Mouse (Mus musculus): ENCODE data around the gene Serpinb2. TPM values are rescaled to one million over a fixed set of nuclear protein-coding genes. Genes with fewer than 3 reads are reported as not detected.

Serpinb2 gene
- polyA plus RNA-seq (2012; rRNA removed): 0.05 TPM in 2 replicates

GRCm38 (mm10) chr1:107511252-107511651, at the start of gene Serpinb2:
TSS of gene Serpinb2 (plus strand) at chr1:107511423.
- H3K27ac ChIP-seq (ENCODE audit: insufficient read depth, low read depth, low read length): no peak within 1 kb of the TSS
- H3K27me3 ChIP-seq (ENCODE audit: control insufficient read depth, insufficient read depth, low read length): no peaks in the 10 kb centered on the region
- H3K4me1 ChIP-seq (ENCODE audit: control insufficient read depth, insufficient read depth, insufficient read length, low read length): no peaks in the 10 kb centered on the region
- no peak for TF ChIP-seq CTCF (IDR thresholded peaks at IDR 0.05; ENCODE audit: extremely low read depth, insufficient read length, insufficient replicate concordance, low read depth, low read length)
- TF ChIP-seq POLR2A (IDR thresholded peaks at IDR 0.05; ENCODE audit: low read depth, low read length): no peak
- WGBS: 70% methylated on average over 5 of the region's 5 CpGs
- H3K36me3 ChIP-seq (ENCODE audit: control insufficient read depth, insufficient read depth, low read length): no peaks in the 10 kb centered on the region
- no peak within 1 kb of the TSS for H3K4me3 ChIP-seq (ENCODE audit: low read depth, low read length)

GRCm38 (mm10) chr1:107479909-107480308, 31.3 kb upstream of the Serpinb2 start:
- Histone ChIP-seq H3K4me3 (ENCODE audit: low read depth, low read length) (no peak overlapping the region), H3K4me1 (ENCODE audit: control insufficient read depth, insufficient read depth, insufficient read length, low read length) (no peaks in the 10 kb centered on the region), H3K36me3 (ENCODE audit: control insufficient read depth, insufficient read depth, low read length) (no peaks in the 10 kb centered on the region), H3K27me3 (ENCODE audit: control insufficient read depth, insufficient read depth, low read length) (no peaks in the 10 kb centered on the region), H3K27ac (ENCODE audit: insufficient read depth, low read depth, low read length) (no peak overlapping the region)
- TF ChIP-seq CTCF (IDR thresholded peaks at IDR 0.05; ENCODE audit: extremely low read depth, insufficient read length, insufficient replicate concordance, low read depth, low read length) (no peak), POLR2A (IDR thresholded peaks at IDR 0.05; ENCODE audit: low read depth, low read length) (no peak)

GRCm38 (mm10) chr1:107481452-107481851, 29.8 kb upstream of the Serpinb2 start:
- Histone ChIP-seq H3K27ac (ENCODE audit: insufficient read depth, low read depth, low read length) (no peak overlapping the region), H3K27me3 (ENCODE audit: control insufficient read depth, insufficient read depth, low read length) (no peaks in the 10 kb centered on the region), H3K4me1 (ENCODE audit: control insufficient read depth, insufficient read depth, insufficient read length, low read length) (no peaks in the 10 kb centered on the region), H3K4me3 (ENCODE audit: low read depth, low read length) (no peak overlapping the region), H3K36me3 (ENCODE audit: control insufficient read depth, insufficient read depth, low read length) (no peaks in the 10 kb centered on the region)
- TF ChIP-seq CTCF (IDR thresholded peaks at IDR 0.05; ENCODE audit: extremely low read depth, insufficient read length, insufficient replicate concordance, low read depth, low read length): no peak
- no peak for TF ChIP-seq POLR2A (IDR thresholded peaks at IDR 0.05; ENCODE audit: low read depth, low read length)
- WGBS: 15% methylated on average over 11 of the region's 11 CpGs

- no peak overlapping the region for H3K4me3 ChIP-seq (ENCODE audit: low read depth, low read length)
- no peaks in the 10 kb centered on the region for H3K4me1 ChIP-seq (ENCODE audit: control insufficient read depth, insufficient read depth, insufficient read length, low read length)
- H3K27me3 ChIP-seq (ENCODE audit: control insufficient read depth, insufficient read depth, low read length): no peaks in the 10 kb centered on the region
- no peak overlapping the region for H3K27ac ChIP-seq (ENCODE audit: insufficient read depth, low read depth, low read length)
- 63% methylated on average over 8 of the region's 8 CpGs for WGBS
- no peaks in the 10 kb centered on the region for H3K36me3 ChIP-seq (ENCODE audit: control insufficient read depth, insufficient read depth, low read length)
- no peak for TF ChIP-seq POLR2A (IDR thresholded peaks at IDR 0.05; ENCODE audit: low read depth, low read length)
- TF ChIP-seq CTCF (IDR thresholded peaks at IDR 0.05; ENCODE audit: extremely low read depth, insufficient read length, insufficient replicate concordance, low read depth, low read length): no peak
Measured at GRCm38 (mm10) chr1:107489577-107489976, 21.6 kb upstream of the Serpinb2 start.

GRCm38 (mm10) chr1:107496789-107497188, 14.4 kb upstream of the Serpinb2 start:
- Histone ChIP-seq H3K27ac (ENCODE audit: insufficient read depth, low read depth, low read length) (no peak overlapping the region), H3K27me3 (ENCODE audit: control insufficient read depth, insufficient read depth, low read length) (no peaks in the 10 kb centered on the region), H3K4me3 (ENCODE audit: low read depth, low read length) (no peak overlapping the region), H3K36me3 (ENCODE audit: control insufficient read depth, insufficient read depth, low read length) (no peaks in the 10 kb centered on the region), H3K4me1 (ENCODE audit: control insufficient read depth, insufficient read depth, insufficient read length, low read length) (no peaks in the 10 kb centered on the region)
- TF ChIP-seq POLR2A (IDR thresholded peaks at IDR 0.05; ENCODE audit: low read depth, low read length): no peak
- no peak for TF ChIP-seq CTCF (IDR thresholded peaks at IDR 0.05; ENCODE audit: extremely low read depth, insufficient read length, insufficient replicate concordance, low read depth, low read length)
- 62% methylated on average over 2 of the region's 2 CpGs for WGBS

- no peaks in the 10 kb centered on the region for H3K4me1 ChIP-seq (ENCODE audit: control insufficient read depth, insufficient read depth, insufficient read length, low read length)
- no peaks in the 10 kb centered on the region for H3K27me3 ChIP-seq (ENCODE audit: control insufficient read depth, insufficient read depth, low read length)
- no peaks in the 10 kb centered on the region for H3K36me3 ChIP-seq (ENCODE audit: control insufficient read depth, insufficient read depth, low read length)
- H3K4me3 ChIP-seq (ENCODE audit: low read depth, low read length): no peak overlapping the region
- no peak overlapping the region for H3K27ac ChIP-seq (ENCODE audit: insufficient read depth, low read depth, low read length)
- no peak for TF ChIP-seq POLR2A (IDR thresholded peaks at IDR 0.05; ENCODE audit: low read depth, low read length)
Measured at GRCm38 (mm10) chr1:107502025-107502424, 9.2 kb upstream of the Serpinb2 start.

GRCm38 (mm10) chr1:107503294-107503693, 7.9 kb upstream of the Serpinb2 start:
- Histone ChIP-seq H3K4me1 (ENCODE audit: control insufficient read depth, insufficient read depth, insufficient read length, low read length) (no peaks in the 10 kb centered on the region), H3K4me3 (ENCODE audit: low read depth, low read length) (no peak overlapping the region), H3K36me3 (ENCODE audit: control insufficient read depth, insufficient read depth, low read length) (no peaks in the 10 kb centered on the region), H3K27ac (ENCODE audit: insufficient read depth, low read depth, low read length) (no peak overlapping the region), H3K27me3 (ENCODE audit: control insufficient read depth, insufficient read depth, low read length) (no peaks in the 10 kb centered on the region)
- WGBS: 62% methylated on average over 3 of the region's 3 CpGs
- no peak for TF ChIP-seq CTCF (IDR thresholded peaks at IDR 0.05; ENCODE audit: extremely low read depth, insufficient read length, insufficient replicate concordance, low read depth, low read length)
